Mouse (Mus musculus) monocyte, adult 2 months (primary cell): ENCODE data around the gene Fbxo21.

Source experiments
- DNase-seq, 2 experiments: peaks; one replicate each; pipeline ENCODE4 v3.0.0; 2022; ENCODE audit warnings: low spot score in 2 of 2, low read depth in 1 of 2

Fbxo21 gene

DNA sequence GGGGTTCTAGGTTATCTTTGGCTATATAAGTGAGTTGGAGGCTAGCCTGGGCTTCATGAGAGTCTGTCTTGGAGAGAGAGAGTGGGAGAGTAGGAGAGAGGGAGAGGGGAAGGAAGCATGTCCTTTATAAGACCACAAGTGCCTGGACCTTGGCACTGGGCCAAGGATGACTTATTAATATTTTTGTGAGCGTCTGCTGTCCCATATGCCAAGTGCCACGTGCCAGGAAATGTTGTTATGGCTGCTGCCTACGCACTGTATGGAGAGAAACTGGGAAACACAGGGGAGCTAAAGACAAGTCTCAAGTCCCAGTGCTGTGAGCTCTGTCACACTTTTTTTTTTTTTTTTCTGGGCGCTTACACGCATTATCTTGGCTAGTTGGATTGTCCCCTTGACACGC lies 66.1 kb downstream of the Fbxo21 start:
- DNase-seq, result no peak

DNA sequence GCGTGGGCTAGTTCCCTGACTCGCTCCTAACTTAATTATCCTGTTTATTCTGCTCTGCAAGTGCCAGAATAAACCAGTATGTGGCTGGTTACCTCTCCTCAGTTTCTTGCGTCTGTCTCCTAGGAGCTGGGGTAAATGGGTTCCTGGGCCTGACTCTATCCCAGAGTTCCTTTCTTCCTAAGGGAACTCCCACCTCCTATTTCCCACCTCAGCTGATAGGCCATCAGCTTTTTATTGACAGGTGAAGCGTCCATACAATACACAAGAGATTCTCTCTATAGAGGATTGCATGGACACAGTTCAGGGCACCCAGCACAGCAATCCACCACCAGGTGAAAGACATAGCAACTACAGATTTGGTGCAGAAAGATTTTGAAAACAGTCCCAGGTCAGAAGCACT lies 67.2 kb downstream of the Fbxo21 start:
- DNase-seq, result no peak

DNA sequence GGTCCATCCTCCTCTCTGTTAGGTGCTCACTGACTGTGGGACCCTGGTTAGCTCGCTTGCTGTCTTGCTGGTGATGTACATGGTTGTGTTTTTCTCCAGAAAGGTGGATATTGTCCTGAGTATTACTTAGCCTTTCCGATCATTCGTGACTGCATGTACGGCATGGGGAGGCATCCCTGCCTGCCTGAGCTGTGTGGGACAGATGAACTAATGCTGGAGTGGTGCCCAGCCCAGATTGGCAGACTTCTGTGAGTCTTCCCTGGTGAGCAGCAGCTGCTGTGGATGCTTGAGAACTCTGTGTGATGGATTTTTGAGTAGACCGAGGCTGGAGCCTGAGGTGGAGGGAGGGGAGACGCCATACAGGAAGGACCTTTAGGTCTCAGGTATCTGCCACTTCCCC lies 68.4 kb downstream of the Fbxo21 start:
- no peak for DNase-seq

- no peak for DNase-seq
Observed at GRCm38 (mm10) chr5:118045385-118045784, 68.9 kb downstream of the Fbxo21 start.

DNA sequence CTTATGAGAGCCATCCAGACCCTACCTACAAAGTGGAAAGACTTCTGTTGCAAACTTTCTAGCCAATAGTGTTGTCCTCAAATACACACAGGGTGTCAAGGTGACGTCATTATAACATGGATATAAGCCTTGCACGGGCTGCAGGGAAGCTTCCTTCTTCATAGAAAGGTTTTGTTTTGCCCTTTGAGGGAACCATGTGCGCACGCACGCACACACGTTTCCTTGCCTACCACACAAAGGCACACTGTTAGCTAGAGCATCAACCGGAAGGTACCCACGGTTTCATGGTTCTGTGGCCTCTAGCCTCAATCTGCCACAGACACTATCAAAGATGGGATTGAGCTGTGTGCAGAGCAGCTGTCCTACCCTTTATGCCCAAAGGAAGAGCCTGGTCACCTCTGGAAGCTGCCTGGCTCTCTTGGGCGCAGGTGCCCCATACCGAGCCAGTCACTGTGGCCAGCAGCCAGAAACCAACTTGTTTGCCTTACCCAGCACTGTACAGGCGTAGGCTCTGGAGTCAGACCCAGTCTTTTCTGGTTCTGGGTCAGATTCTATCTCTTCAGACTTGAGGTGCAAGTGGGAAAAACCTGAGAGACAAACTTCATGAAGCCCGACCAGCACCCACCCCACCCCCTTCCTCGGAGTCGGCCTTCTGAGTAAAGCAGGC lies 70.7 kb downstream of the Fbxo21 start:
- no peak for DNase-seq

- no peak for DNase-seq
Observed at GRCm38 (mm10) chr5:118048412-118048811, 71.9 kb downstream of the Fbxo21 start.

GRCm38 (mm10) chr5:118048928-118049327 lies 72.4 kb downstream of the Fbxo21 start:
- no peak for DNase-seq

GRCm38 (mm10) chr5:118050743-118051142 lies 74.2 kb downstream of the Fbxo21 start:
- no peak for DNase-seq

- no peak for DNase-seq
Observed at GRCm38 (mm10) chr5:118051981-118052662, 75.6 kb downstream of the Fbxo21 start.

- no peak for DNase-seq
Observed at GRCm38 (mm10) chr5:118053205-118053604, 76.7 kb downstream of the Fbxo21 start.

GRCm38 (mm10) chr5:118057508-118058111 lies 81.1 kb downstream of the Fbxo21 start:
- no peak for DNase-seq

DNA sequence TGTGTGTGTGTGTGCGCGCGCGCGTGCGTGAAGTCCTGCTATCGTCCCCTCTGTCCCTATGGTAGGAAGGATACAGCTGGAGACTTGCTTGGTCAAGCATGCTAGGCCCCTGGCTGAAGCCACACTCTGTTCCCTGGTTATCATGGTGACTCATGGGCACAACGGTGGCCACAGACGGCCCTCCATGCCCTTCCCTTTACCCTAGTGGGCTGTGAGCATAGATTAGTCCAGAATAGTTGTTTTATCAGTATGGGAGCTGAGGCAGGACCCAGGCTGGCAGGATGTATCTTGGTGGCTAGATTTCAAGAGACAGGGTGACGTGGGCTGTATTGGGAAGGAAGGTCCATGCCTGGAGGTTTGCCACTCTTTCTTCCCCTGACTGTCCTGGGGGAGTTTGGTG lies 82.3 kb downstream of the Fbxo21 start:
- DNase-seq, result no peak

DNA sequence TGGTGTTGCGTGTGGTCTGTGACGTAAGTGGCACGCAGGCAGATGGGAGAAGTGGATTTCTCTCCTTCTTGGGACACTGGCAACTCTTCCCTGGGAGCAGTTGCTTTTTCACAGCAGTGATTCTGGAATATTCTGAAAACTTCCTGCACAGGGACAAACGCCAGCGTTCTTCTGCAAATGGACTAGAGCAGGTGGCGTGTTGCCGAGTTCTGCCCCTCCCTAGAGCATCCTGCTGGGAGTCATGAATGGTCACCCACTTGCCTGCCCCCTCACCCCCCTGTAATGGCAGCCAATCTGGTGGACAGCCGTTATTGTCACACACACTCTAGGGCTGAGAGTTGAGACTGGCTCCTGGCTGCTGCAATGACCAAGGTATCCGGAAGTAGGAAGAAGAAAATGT lies 83.1 kb downstream of the Fbxo21 start:
- DNase-seq, result no peak
